In the genomic region with DNA sequence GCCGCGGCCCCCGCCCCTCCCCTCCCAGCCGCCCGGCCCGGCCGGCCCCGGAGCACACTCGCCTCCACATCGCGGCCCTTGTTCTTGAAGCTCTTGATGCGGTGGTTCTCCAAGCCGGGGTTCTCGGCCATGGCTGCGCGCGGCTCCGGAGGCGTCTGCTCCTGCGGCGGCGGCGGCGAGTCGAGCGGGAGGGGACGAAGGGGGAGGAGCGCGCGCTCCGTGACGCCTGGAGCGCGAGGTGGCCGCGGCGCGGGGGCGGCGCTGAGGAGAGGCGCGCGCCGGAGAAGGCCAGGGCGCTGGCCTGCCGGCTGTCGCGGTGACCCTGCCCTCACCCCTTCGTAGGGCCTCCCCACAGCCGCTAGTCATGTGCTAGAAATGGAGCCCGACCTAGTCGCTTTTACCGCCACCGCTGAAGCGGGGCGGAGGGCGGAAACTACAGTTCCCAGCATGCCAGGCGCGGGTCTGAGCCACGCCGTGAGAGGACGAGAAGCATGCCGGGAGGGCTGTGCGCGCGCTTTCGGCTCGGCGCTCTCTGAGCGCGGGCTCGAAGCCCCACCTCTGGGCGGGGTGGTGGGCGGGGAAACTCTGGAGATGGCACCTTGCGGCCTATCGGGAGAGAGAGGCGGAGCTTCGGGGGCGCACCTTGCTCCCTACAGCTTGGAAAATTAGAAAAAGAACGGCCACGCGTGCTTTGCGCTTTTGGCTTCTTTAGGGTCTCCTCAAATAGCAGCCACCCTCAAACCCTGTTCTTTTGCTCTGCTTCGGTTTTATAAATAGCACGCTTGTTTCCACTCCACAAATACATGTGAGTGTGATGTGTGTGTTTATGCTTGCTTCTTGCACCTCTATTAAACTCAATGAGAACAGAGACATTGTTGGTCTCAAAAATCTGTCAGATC, we compare ENCODE assay signal across 8 mouse cellular contexts. TPM values are rescaled to one million over a fixed set of nuclear protein-coding genes. Genes with fewer than 3 reads are reported as not detected.
A peak's percentile ranks its signal among the peaks of the same experiment; 100 is the strongest.
DNase-seq lines count a peak whose midpoint lies in the region; ATAC-seq and TF ChIP-seq lines count a peak whose summit lies in the region.

A gene (minus strand): TSS at position 214 of the 899 bp plus-strand sequence.

- peak; percentile 98 for ATAC-seq in embryonic facial prominence, embryonic 14.5 days (ENCODE audit: low read depth)
- ATAC-seq in limb, embryonic 13.5 days (ENCODE audit: low FRiP score, low read depth) = peak; percentile 97
- ATAC-seq in midbrain, embryonic 16.5 days = peak; percentile 97

- TF ChIP-seq EP300 in heart, adult 2 months (IDR thresholded peaks at IDR 0.05; ENCODE audit: insufficient read depth, low read depth, low read length) = no peak

- TF ChIP-seq POLR2A in heart, adult 2 months (IDR thresholded peaks at IDR 0.05; ENCODE audit: insufficient read depth, low read depth, low read length) = peak; percentile 60; the same call in 1 of the 2 replicates

- H3K4me2 ChIP-seq in embryonic facial prominence, embryonic 14.5 days (ENCODE audit: low read depth, low read length) = peak within 1 kb of the TSS; percentile 72
- H3K4me2 ChIP-seq in limb, embryonic 13.5 days (replicated peaks) = peak within 1 kb of the TSS; percentile 69
- H3K4me2 ChIP-seq in midbrain, embryonic 16.5 days (ENCODE audit: low read length) = peak within 1 kb of the TSS; percentile 71

- 0 out of 2 replicates have a peak, but pooled peaks cover 3% of the 10 kb centered on the region for H3K4me1 ChIP-seq in embryonic facial prominence, embryonic 14.5 days (ENCODE audit: control insufficient read depth, insufficient read depth, low read length)
- H3K4me1 ChIP-seq in heart, adult 2 months (ENCODE audit: control insufficient read depth, insufficient read depth, low read length) = no peaks in the 10 kb centered on the region; the same call in none of the 2 replicates
- peaks cover 19% of the 10 kb centered on the region for H3K4me1 ChIP-seq in limb, embryonic 13.5 days
- peaks cover 20% of the 10 kb centered on the region for H3K4me1 ChIP-seq in midbrain, embryonic 16.5 days (ENCODE audit: control insufficient read depth, insufficient read depth, low read length)

- peak within 1 kb of the TSS; percentile 97 for H3K27ac ChIP-seq in embryonic facial prominence, embryonic 14.5 days (replicated peaks; ENCODE audit: low read depth, low read length)
- peak within 1 kb of the TSS; percentile 88 for H3K27ac ChIP-seq in heart, adult 2 months
- peak within 1 kb of the TSS; percentile 93 for H3K27ac ChIP-seq in limb, embryonic 13.5 days
- H3K27ac ChIP-seq in midbrain, embryonic 16.5 days (ENCODE audit: low read length) = peak within 1 kb of the TSS; percentile 96

- TF ChIP-seq CTCF in heart, adult 2 months (IDR thresholded peaks at IDR 0.05) = no peak

- DNase-seq in 3T3-L1 (ENCODE audit: low read depth, low spot score) = peak; percentile 96
- DNase-seq in adrenal gland, postnatal 4 days (ENCODE audit: low spot score in 2 of 2) = peak; percentile 88 to 95
- DNase-seq in embryonic facial prominence, embryonic 14.5 days (ENCODE audit: low spot score) = peak; percentile 99
- peak; percentile 95 to 99 for DNase-seq in heart, adult 2 months
- DNase-seq in kidney, adult 8-10 months = peak; percentile 97 to 98
- peak; percentile 91 to 99 for DNase-seq in spleen, postnatal 10 days (ENCODE audit: low spot score in 2 of 2)

- no peaks in the 10 kb centered on the region for H3K27me3 ChIP-seq in embryonic facial prominence, embryonic 14.5 days (replicated peaks; ENCODE audit: control insufficient read depth, insufficient read depth, low read length)
- no peaks in the 10 kb centered on the region for H3K27me3 ChIP-seq in heart, adult 2 months (ENCODE audit: control insufficient read depth, insufficient read depth, low read length)
- no peaks in the 10 kb centered on the region for H3K27me3 ChIP-seq in limb, embryonic 13.5 days
- no peaks in the 10 kb centered on the region for H3K27me3 ChIP-seq in midbrain, embryonic 16.5 days (ENCODE audit: control insufficient read depth, insufficient read depth, low read depth, low read length)

- intact Hi-C loops in heart, adult 2 months (cut with DNase I) = loop anchor here (2.0 to 10.0 kb wide), 6 partner anchors 59 to 1175 kb away; a partner anchor contains a TSS

- H3K9me3 ChIP-seq in embryonic facial prominence, embryonic 14.5 days (ENCODE audit: control insufficient read depth, low read length) = no peaks in the 10 kb centered on the region
- H3K9me3 ChIP-seq in limb, embryonic 13.5 days = no peaks in the 10 kb centered on the region
- H3K9me3 ChIP-seq in midbrain, embryonic 16.5 days (replicated peaks; ENCODE audit: control insufficient read depth, low read length, poor library complexity, severe bottlenecking) = no peaks in the 10 kb centered on the region

- H3K4me3 ChIP-seq in embryonic facial prominence, embryonic 14.5 days (ENCODE audit: low read depth, low read length) = peak within 1 kb of the TSS; percentile 92
- H3K4me3 ChIP-seq in heart, adult 2 months = peak within 1 kb of the TSS; percentile 68
- peak within 1 kb of the TSS; percentile 90 for H3K4me3 ChIP-seq in limb, embryonic 13.5 days
- H3K4me3 ChIP-seq in midbrain, embryonic 16.5 days (ENCODE audit: low read depth, low read length) = peak within 1 kb of the TSS; percentile 85

- H3K36me3 ChIP-seq in embryonic facial prominence, embryonic 14.5 days (ENCODE audit: control insufficient read depth, insufficient read depth, low read length) = no peaks in the 10 kb centered on the region
- H3K36me3 ChIP-seq in heart, adult 2 months (ENCODE audit: control insufficient read depth, insufficient read depth, low read length) = peaks cover 10% of the 10 kb centered on the region
- no peaks in the 10 kb centered on the region for H3K36me3 ChIP-seq in limb, embryonic 13.5 days
- H3K36me3 ChIP-seq in midbrain, embryonic 16.5 days (ENCODE audit: control insufficient read depth, insufficient read depth, low read length) = no peaks in the 10 kb centered on the region

- peaks cover 2% of the 10 kb centered on the region for H3K79me2 ChIP-seq in heart, adult 2 months (replicated peaks; ENCODE audit: control insufficient read depth, insufficient read depth, low read length)

- 1% methylated on average over 26 of the region's 85 CpGs for WGBS in embryonic facial prominence, embryonic 14.5 days
- WGBS in heart, adult 2 months = 1% methylated on average over 85 of the region's 85 CpGs
- WGBS in limb, embryonic 13.5 days = under 1% methylated on average over 68 of the region's 85 CpGs
- under 1% methylated on average over 79 of the region's 85 CpGs for WGBS in midbrain, embryonic 16.5 days

- H3K9ac ChIP-seq in embryonic facial prominence, embryonic 14.5 days (ENCODE audit: low read depth, low read length) = peak within 1 kb of the TSS; percentile 94
- peak within 1 kb of the TSS; percentile 84 for H3K9ac ChIP-seq in heart, adult 2 months (ENCODE audit: low read depth, low read length)
- peak within 1 kb of the TSS; percentile 87 for H3K9ac ChIP-seq in limb, embryonic 13.5 days
- peak within 1 kb of the TSS; percentile 94 for H3K9ac ChIP-seq in midbrain, embryonic 16.5 days (ENCODE audit: low read depth, low read length)

RNA-seq across cellular contexts. Expression of the gene that starts here (rescaled TPM):
- 10 to 100 TPM; 34.3 to 34.6 TPM for total RNA-seq in adrenal gland, postnatal 4 days (2021)
- 59.1 and 59.8 TPM in 2 replicates for polyA plus RNA-seq in embryonic facial prominence, embryonic 14.5 days (2014; fragmentation: Nextera tagmentation; extraction: Ambion mirVana)
- 10 to 100 TPM; 51.3 to 53.4 TPM for total RNA-seq in heart, adult 2 months (2021)
- 16.1 and 41.1 TPM in 2 replicates for polyA plus RNA-seq in heart, adult 2 months (2012; rRNA removed)
- 52.2 and 57.5 TPM in 2 replicates for polyA plus RNA-seq in limb, embryonic 13.5 days (2015; fragmentation: Nextera tagmentation; extraction: Ambion mirVana)
- polyA plus RNA-seq in midbrain, embryonic 16.5 days (2015; fragmentation: Nextera tagmentation; extraction: Ambion mirVana) = 77.6 and 84.2 TPM in 2 replicates

Comparison
In these comparisons a context has a peak if more than half of its experiments do, and no peak if none do; other contexts are left out.
1. Peak in every context shown above with its lines: DNase-seq, ATAC-seq, H3K4me3 ChIP-seq and H3K27ac ChIP-seq.